Mouse (Mus musculus): ENCODE measurements around the gene Wfs1.
"Not testable (repeated sequence)": the region's sequence is repeated elsewhere in the genome, so short reads cannot be mapped to it uniquely, and the experiment has no call there.

Gene Wfs1

DNA sequence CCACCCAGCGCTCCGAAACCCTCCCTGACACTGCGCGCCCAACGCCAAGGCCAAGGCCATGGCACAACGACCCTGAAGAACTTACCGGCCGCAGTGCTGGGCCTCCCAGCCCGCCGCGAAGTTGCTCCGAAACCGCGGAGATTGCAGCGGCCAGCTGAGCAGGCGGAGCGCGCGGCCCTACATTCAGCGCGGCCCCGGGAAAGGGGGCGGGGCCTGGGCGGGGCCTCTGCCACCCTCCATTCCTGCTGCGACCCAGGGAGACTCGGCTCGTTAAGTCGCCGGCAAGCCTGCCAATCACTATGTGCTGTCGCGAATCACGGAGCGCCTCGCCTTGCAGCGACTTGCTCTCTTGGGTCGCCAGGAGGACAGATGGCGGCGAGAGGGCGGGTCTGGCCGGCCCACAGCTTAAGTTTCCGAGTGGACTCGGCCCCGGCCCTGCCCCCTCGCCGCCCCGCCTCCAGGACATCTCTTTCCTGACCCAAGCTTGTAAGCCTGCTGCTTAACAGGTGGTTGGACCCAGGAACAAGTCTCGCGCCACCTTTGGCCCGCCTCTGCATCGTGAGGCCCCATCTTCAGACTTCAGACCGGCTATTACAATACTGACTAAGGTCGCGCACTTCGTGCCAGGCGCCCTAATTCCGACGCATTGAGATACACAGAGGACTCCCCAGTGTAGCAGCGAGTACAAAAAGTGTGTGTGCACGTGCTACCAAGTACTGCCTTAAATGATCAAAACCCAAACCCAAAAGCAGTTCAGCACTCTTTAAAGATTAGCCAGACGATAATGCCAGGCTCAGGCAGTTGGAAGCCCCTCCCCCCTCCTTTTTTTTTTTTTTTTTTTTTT, at the start of gene Wfs1:
TSS of gene Wfs1 (minus strand) at position 425 of the 844 bp plus-strand sequence.
- DNase-seq (ENCODE audit: low spot score in 2 of 2), result peak; percentile 73 to 79

DNA sequence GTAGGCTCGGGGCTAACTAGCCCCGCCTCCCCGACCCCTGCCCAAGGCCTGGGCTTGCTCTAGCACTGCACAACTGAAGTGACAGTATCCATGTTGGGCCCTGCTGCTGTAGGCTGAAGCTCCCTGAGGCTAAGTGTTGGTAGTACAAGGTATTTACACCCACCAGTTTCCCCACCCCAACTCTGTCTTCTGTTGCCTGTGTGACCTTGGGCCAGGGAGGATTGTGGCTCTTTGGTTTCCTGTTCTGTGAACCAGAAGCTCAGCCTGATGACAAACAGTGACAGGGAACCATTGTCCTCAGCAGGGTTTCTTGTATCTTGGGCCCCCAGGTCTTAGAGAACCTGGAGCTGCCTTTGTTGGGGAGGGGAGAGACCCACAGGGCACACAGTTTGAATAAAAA, 47.9 kb upstream of the Wfs1 start:
- no peak for DNase-seq (ENCODE audit: low spot score in 2 of 2)

DNA sequence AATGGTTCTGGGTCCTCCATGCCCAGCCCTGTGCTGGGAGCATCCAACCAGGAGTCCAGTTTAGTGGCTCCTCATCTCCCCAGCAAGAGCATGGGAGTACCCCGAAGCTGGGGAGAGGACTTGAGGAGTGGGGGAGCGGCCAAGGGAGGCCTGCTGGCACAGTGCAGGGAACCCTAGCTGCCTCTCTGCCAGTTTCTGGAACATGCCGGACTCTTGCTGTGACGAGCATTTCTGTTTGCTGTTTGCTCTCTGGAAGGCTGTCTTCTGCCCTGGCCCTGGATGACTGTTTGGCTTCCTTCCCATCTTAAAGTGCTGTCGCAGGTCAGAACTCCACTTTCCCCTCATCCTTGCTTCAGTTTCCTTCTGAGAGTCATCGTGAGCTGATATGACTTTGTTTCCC, 46.9 kb upstream of the Wfs1 start:
- DNase-seq (ENCODE audit: low spot score in 2 of 2), result no peak

DNA sequence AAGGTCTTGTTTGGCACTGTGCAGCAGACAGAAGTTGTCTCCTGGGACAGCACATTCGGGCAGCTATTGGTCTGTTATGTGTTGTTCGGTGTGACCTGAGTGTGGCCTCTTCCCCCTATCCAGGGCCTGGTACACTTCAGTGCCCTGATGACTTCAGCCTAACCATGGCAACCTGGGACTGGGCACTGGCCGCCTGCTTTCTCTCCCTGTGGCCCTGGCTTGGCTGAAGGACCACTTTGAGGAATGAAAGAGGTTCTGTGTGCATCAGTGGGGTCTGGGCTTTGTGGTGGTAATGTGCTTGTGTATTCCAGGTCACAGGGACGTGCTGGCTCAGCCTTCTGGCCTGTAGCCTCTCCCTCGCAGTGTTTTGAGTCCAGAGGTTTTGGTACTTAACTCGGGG, 46.2 kb upstream of the Wfs1 start:
- DNase-seq (ENCODE audit: low spot score in 2 of 2), result no peak

DNA sequence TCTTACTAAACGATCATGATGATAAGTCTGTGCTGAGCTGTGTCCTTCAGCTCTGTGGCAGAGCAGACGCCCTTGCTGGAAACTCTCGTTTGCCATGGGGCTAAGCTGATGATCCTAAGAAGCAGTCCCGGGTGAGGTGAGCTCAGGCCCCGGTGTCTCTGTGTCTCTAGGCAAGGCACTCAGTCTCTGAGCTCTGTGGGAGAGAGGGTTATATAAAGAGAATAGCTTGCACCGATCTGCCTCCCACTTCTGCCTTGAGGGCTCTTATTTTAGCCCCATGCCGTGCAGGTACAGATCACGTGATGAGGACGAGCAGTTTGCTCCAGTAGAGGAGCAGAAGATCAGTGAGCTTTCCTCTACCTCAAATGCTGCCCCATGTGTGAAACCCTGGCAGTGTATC, 41.7 kb upstream of the Wfs1 start:
- no peak for DNase-seq (ENCODE audit: low spot score in 2 of 2)

DNA sequence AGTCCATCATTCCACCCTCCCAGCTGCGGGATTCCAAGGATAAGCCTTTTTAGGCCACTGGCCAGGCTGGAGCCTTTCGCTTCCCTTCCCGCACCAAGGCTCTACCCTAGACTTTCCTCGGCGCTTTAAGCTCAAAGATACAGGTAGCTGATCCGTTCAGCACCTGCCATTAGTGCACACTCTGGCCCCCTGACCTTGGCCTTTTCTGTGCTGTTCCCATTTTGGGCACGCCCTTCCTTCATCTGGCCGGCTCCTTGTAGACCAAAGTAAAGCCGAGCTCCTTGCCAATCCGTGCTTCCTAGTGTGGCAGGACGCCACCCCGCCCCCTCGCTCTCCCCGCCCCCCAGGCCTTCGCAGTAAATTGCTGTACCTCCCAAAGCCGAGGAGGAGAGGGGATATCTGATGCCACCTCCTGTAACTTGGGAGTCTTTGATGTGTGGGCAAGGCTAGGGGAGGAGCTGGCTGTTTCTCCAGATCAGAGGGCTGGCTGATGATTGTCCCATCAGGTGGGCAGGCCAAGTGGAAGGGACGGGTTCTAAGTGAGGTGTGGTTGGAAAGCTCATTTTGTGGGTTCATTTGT, 40.4 kb upstream of the Wfs1 start:
- no peak for DNase-seq (ENCODE audit: low spot score in 2 of 2)

DNA sequence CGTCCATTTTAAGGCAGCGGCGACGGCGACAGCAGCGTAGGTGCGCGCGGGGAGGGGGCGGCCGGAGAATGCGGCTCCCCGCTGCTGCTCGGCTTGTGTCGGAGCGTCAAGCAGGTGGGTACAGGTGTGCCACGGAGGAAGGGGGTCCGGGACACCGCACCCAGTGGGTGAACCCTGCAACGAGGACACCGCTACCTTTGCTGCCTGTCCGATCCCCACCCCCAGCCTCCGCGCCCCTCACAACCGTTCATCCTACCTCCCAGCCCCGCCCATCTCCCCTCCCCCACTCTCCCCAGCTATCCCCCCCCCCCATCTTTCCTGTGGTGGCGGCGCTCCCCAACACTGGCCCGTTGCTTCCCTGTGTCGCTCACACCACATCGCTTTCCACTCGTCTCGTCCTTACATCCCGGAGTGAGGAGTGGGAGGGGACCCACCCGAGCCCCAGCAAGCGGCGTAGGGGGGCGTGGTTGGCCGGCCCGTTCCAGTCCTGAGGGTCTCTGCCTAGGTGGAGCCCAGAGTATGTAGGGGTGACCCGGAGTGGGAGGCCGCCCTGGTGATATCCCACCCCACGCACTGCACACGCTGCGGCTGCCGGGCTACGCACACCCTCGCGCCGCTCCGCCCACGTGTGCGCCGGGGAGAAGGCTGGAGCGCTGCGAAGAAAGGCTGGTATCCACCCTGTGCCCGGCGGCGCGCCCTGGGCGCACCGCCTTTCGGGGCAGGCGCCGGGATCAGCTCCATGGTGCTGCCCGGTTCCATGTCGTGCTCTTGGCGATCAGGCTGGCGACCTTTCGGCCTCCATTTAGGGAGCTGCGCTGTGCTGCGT, 39.7 kb upstream of the Wfs1 start:
- no peak for DNase-seq (ENCODE audit: low spot score in 2 of 2)

DNA sequence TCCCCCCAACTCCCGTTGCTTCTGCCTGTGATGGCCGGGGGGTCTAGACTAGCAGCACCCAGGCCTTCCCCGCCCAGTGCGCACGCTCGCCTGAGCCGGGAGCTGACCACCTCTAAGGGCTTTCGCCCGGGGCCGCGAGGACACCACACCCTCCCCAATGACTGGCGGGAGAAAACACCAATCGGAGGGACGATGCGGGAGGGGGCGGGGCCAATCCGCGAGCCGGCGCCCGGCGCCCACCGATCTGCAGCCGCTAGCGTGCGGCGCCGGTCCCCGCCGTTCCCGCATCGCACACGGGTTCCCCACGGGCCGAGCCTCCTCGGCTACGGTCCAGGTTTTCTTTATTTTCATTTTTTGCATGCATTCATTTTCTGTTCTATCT, 39.1 kb upstream of the Wfs1 start:
- DNase-seq (ENCODE audit: low spot score in 2 of 2), result peak; percentile 22 to 51

DNA sequence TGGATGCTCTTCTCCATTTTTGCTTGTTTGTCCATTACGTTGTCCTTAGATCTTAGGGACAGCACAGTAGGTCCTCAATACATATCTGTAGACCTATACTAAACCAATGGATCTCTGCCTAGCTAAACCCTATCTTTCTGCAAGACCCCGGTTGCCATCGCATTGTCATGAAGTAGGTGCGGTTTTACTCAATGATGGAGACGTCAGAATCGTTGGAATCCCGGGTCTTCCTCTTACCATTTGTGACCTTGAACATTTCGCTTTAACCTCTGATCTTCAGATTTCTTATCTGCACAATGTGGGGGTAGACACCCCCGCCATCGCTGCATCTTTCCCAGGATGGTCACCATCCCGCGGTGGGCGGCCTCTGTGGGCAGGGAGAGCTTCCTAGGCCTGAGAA, 38.7 kb upstream of the Wfs1 start:
- no peak for DNase-seq (ENCODE audit: low spot score in 2 of 2)

DNA sequence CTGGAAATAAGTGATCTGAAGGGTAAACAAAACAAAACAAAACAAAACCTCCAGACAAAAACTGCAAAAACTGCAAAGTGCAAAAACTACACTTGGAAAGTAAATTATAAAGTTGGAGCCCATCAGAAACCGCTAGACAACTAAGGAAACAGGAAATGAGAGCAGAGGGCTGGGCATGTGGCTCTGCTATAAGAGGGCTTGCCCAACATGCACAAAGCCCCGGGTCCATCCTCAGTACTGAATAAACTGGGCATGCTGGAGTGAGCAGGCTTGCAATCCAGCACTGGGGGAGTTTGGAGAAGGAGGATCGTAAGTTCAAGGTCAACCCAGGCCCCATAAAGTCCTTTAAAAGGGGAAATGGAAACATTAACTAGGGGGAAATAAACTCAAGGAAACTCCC, 28.2 kb upstream of the Wfs1 start:
- no peak for DNase-seq (ENCODE audit: low spot score in 2 of 2)

DNA sequence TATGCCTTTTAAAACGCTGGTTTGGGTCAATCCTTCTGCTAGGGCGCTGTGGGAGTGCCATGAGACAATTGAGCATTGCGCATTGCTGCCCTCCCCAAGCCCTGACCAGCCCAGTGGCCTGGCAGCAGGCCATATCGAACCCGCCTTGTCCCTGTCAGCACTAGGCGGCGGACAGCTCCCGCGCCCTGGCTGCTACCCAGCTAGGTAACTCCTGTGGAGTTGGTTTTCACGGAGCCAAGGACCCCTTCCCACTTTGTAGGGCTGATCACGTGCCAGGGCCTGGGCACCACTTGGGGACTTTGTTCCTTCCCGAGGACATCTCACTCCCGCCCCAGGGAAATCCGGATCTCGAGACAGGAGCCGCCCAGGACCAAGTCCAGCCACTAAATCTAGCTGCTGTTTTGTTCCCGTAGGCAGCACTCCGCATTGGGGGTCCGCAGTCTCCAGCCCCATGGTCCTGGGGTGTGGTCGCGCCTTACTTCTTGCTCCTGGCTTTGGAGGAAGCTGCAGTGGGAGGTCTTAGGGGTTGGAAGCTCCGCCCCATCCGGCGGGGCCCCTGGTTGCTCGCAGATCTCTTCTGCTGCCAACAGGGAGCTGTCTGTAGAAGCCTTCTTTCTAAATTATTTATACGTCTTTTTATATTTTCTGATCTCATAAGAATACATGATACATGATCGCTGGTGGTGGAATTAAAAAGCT, 26.8 kb upstream of the Wfs1 start:
- no peak for DNase-seq (ENCODE audit: low spot score in 2 of 2)

DNA sequence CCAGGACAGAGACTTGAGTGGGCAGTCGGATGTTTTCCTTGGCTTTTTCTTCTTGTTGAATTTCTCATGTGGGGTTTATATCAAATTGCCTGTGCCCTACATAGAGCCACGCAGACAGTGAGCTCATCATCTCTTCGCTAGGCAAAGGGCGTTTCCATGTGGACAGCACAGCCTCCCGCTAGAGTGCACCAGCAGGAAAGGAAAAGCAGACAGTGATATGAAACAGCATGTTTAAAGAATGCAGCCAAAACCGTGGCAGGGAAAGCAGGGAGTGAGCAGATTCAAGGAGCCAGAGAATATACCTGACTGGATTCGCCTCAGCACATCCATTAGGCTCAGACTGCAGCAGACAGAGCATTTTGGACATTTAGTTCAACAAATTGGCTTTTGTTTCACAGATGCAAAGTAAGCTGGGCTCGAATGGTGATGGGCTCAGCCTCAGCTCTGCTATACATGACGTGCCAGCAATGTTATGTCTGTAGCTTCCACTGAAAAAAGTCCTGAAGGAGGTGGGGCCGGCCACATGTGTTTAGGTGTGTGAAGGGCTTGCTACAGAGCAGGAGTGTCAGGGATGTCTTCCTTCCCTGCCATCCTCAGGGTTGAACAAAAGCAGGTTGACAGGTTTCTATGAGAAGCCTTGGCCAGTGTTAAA, 21.8 kb upstream of the Wfs1 start:
- no peak for DNase-seq (ENCODE audit: low spot score in 2 of 2)

DNA sequence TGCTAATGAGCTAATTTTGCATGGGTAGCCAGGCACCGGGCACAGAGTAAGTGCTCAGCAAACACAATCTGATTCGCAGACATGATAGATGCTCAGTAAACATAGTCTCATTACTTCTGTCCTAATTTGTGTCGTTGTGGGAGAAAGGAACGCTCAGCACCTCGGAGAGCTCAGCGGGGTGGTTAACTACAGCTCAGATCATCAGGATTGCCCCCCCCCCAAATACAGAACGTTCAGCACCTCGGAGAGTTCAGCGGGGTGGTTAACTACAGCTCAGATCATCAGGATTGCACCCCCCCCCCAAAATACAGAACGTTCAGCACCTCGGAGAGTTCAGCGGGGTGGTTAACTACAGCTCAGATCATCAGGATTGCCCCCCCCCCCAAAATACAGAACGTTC, 20.8 kb upstream of the Wfs1 start:
- not testable (repeated sequence) for DNase-seq (ENCODE audit: low spot score in 2 of 2)

DNA sequence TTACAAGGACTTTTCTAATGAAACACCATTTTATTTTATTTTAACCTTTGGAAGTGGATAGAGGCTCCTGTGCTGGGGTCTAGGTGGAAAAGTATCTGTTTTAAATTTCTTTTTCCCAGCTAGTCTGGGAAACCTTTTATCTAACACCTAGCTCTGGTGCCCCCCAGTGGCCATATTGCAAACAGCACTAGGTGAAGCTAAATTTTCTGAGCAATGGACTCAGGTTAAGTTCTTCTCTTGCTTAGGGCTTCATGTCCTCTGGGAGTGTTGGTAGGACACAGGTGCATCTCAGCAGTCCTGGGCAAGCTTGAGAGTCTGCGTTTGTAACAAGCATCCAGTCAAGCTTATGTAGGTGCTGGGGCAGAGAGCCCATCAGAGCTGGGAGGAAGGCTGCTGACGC, 13.0 kb upstream of the Wfs1 start:
- peak; percentile 36 to 65 for DNase-seq (ENCODE audit: low spot score in 2 of 2)

DNA sequence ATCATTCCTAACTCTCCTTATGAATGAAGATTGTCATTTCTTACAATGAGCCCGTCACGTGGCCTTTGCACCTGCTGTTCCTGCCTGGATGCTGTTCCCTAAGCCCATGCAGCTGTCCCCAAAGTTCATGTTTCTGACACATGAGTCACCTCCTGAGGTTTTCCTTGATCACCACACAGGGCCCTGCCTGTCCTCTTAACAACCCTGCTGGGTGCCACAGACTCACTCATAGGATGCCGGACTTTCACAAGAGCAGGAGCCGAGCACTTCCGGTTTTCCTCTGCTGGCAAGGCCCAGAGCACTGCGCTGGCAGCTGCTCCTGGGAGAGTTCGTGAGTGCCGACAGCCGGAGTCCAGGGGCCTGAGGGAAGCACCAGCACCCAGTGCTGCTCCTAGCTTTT, 12.0 kb upstream of the Wfs1 start:
- no peak for DNase-seq (ENCODE audit: low spot score in 2 of 2)

DNA sequence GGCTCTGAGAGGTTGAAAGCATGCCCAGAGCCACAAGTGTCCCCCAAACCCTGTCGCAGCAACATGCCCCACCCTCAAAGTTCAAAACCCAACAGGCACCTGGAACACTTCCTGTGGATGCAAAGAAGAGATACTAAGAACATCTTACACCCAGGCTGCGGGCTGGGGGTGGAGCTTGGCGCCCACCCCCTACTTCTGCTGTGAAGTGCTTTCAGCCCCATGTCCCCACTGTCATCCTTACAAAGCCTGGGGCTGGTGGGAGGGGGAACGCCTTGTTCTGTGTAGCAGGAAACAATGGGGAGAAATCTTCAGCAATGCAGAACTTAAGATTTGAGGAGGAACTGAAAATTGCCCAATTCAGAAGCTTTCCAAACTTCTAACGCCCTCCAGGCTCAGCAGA, 9.0 kb upstream of the Wfs1 start:
- DNase-seq (ENCODE audit: low spot score in 2 of 2), result no peak

DNA sequence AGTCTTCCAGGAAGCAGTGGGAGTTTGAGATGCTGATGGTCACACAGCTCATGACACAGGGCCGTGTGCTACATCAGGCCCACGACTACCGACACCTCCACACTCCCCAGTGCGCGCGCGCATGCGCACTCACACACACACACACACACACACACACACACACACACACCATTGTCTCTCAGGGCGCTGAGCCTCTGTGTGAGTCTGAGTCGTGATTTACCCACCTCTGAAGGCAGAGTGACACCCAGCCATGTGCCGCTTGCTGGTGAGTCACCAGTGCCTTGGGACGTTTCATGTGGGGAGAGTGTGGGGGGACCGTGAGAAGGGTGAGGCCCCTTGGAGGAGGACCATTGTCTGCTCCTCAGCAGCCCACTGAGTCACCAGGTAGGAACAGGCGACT, 7.4 kb upstream of the Wfs1 start:
- DNase-seq (ENCODE audit: low spot score in 2 of 2), result no peak

DNA sequence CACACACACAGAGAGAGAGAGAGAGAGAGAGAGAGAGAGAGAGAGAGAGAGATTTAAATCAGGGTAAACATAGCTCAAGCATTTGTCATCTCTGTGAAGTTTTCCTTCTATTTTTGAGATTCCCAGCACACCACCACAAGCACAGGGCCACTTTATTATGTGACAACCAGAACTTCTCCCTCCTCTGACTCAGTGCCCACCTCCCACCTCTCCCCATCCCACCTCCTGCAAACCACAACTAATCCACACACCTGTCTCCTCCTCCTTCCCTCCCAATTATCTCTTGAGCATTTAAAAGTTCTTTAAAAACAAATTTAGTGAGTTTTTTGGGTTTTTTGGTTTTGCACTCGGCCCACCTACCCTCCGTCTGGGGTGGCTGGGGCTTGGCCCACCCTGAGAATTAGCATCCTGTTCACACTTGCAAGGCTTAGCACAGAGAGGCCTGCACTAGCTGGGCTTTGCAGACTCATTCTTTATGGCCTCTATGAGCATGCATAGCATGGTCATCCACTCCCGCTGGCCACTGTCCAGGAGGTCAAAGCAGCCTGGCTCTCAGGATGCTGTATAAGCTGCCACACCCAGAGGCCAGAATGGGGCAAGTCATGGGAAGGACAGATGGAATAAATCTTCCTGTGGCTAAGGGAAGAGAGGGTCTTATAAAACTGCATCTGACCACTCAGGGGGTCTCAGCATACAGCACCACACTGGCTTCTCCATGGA, 1.8 kb upstream of the Wfs1 start:
- DNase-seq (ENCODE audit: low spot score in 2 of 2), result no peak

DNA sequence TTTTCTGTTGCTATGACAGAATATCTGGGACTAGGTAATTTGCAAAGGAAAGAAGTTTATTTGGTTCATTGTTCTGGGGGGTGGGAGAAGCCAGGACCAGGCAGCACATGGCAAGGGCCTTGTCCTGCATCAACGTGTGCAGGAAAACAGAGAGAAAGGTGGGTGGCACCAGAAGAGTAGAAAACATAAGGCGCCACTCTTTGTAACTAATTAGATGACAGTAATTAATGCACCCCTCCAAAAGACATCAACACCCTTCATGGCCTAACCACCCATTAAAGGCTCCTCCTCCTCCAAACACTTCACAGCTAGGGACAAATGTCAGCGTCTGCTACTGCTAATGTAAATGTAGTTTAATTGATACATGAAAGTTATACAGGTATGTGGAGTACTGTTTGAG, 1.2 kb upstream of the Wfs1 start:
- DNase-seq (ENCODE audit: low spot score in 2 of 2), result no peak

DNA sequence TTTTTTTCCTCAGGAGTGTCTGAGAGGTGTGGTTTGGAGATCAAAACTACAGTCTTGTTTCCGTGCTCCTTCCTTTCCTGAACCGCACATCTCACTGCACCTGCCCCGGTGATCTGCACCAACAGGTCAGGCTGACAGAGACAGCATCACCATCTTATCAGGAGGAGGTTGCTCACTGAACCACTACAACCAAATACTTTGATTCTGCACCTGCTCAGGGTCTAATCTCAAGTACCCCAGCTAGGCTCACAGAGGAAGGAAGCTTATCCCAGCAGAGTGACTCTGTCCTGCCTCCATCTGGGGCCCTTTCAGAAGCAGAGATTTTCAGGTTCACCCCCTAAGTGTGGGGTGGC, 596 bp upstream of the Wfs1 start:
- no peak for DNase-seq (ENCODE audit: low spot score in 2 of 2)

DNA sequence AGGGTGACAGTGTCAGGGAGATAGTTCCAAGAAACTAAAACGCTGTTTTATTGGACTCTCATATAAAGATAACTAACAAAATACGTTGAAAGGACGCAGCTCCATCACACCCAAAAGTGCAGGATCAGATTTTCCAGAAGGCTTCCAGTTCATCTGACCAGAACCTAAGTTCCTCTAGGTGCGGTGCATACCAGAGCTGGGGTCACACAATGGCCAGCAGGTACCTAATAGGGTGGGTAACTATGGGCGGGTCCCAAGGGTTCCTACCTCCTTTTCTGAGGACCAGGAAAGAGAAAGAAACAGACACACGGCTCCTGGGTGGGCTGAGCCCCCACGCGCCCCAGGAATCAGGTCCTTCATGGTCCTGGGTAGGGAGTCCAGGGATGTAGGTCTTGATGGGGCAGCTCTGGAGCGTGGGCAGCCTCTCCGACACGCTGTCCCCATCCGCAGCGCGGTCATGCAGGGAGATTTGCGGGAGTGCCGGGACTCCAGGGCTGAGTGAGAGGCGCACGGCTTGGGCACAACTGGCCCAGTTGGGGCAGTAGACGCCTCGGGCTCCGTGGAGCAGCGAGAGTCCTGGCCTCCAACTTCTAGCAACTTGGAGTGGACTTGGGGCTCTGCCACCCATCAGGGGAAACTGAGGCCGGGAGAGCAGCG, 753 bp downstream of the Wfs1 start:
- no peak for DNase-seq (ENCODE audit: low spot score in 2 of 2)
